In genomic region chr11:74830256-74831161, GRCm38 (mm10) we compare ENCODE assay signal across 8 mouse cellular contexts. TPM values are rescaled to one million over a fixed set of nuclear protein-coding genes. Genes with fewer than 3 reads are reported as not detected.
DNase-seq lines count a peak whose midpoint lies in the region; ATAC-seq and TF ChIP-seq lines count a peak whose summit lies in the region.

Gene Mnt (plus strand): TSS chr11:74830920.

- peak; percentile 87 for ATAC-seq in kidney, embryonic 14.5 days (ENCODE audit: low FRiP score, low TSS enrichment)
- peak; percentile 90 for ATAC-seq in limb, embryonic 15.5 days (ENCODE audit: insufficient number of reproducible peaks, low FRiP score, low TSS enrichment, low read depth)

- H3K36me3 ChIP-seq in kidney, embryonic 14.5 days (ENCODE audit: control insufficient read depth, insufficient read depth, low read length), result no peaks in the 10 kb centered on the region
- H3K36me3 ChIP-seq in limb, embryonic 15.5 days, result no peaks in the 10 kb centered on the region

- H3K4me1 ChIP-seq in bone marrow macrophage, adult 2 months (ENCODE audit: control insufficient read depth, insufficient read depth, low read length), result peaks cover 52% of the 10 kb centered on the region
- H3K4me1 ChIP-seq in embryonic fibroblast, embryonic 13.5 days (ENCODE audit: control insufficient read depth, insufficient read depth, low read length), result peaks cover 10% of the 10 kb centered on the region
- H3K4me1 ChIP-seq in kidney, embryonic 14.5 days (ENCODE audit: control insufficient read depth, insufficient read depth, low read length), result peaks cover 40% of the 10 kb centered on the region
- H3K4me1 ChIP-seq in limb, embryonic 15.5 days, result peaks cover 44% of the 10 kb centered on the region

- WGBS in kidney, embryonic 14.5 days, result under 1% methylated on average over 70 of the region's 70 CpGs
- under 1% methylated on average over 70 of the region's 70 CpGs for WGBS in limb, embryonic 15.5 days

- TF ChIP-seq POLR2A in bone marrow macrophage, adult 2 months (IDR thresholded peaks at IDR 0.05; ENCODE audit: borderline replicate concordance, low read depth, low read length), result no peak
- TF ChIP-seq POLR2A in embryonic fibroblast, embryonic 13.5 days (IDR thresholded peaks at IDR 0.05; ENCODE audit: low read depth, low read length), result peak; percentile 63

- H3K4me2 ChIP-seq in kidney, embryonic 14.5 days (replicated peaks; ENCODE audit: low read depth, low read length), result peak within 1 kb of the TSS; percentile 90
- peak within 1 kb of the TSS; percentile 87 for H3K4me2 ChIP-seq in limb, embryonic 15.5 days

- H3K4me3 ChIP-seq in bone marrow macrophage, adult 2 months (ENCODE audit: insufficient read depth, low read length), result peak within 1 kb of the TSS; percentile 83
- peak within 1 kb of the TSS; percentile 85 for H3K4me3 ChIP-seq in embryonic fibroblast, embryonic 13.5 days (ENCODE audit: insufficient read depth, low read length)
- H3K4me3 ChIP-seq in kidney, embryonic 14.5 days (ENCODE audit: low read length), result peak within 1 kb of the TSS; percentile 92
- H3K4me3 ChIP-seq in limb, embryonic 15.5 days, result peak within 1 kb of the TSS; percentile 96

- no peaks in the 10 kb centered on the region for H3K27me3 ChIP-seq in kidney, embryonic 14.5 days (ENCODE audit: control insufficient read depth, insufficient read depth, low read length)
- H3K27me3 ChIP-seq in limb, embryonic 15.5 days, result no peaks in the 10 kb centered on the region; the same call in 1 of the 2 replicates

- H3K9ac ChIP-seq in kidney, embryonic 14.5 days (ENCODE audit: low read depth, low read length), result peak within 1 kb of the TSS; percentile 80
- peak within 1 kb of the TSS; percentile 84 for H3K9ac ChIP-seq in limb, embryonic 15.5 days

- no peaks in the 10 kb centered on the region for H3K9me3 ChIP-seq in kidney, embryonic 14.5 days (ENCODE audit: control insufficient read depth, low read length)
- no peaks in the 10 kb centered on the region for H3K9me3 ChIP-seq in limb, embryonic 15.5 days

- TF ChIP-seq CTCF in bone marrow macrophage, adult 2 months (IDR thresholded peaks at IDR 0.05; ENCODE audit: low read depth, low read length), result no peak
- TF ChIP-seq CTCF in embryonic fibroblast, embryonic 13.5 days (IDR thresholded peaks at IDR 0.05; ENCODE audit: borderline replicate concordance, insufficient read depth, low read length), result no peak

- DNase-seq in A20 (ENCODE audit: low read depth, low spot score), result peak; percentile 98
- DNase-seq in heart, adult 9 months (ENCODE audit: low spot score in 2 of 2), result peak; percentile 100
- DNase-seq in monocyte, adult 2 months (ENCODE audit: low read depth in 1 of 2, low spot score in 2 of 2), result peak; percentile 99
- DNase-seq in spleen, postnatal 36 days (ENCODE audit: low spot score in 2 of 2), result peak; percentile 95 to 97

- peak within 1 kb of the TSS; percentile 95 for H3K27ac ChIP-seq in bone marrow macrophage, adult 2 months (ENCODE audit: insufficient read depth, low read depth, low read length)
- H3K27ac ChIP-seq in embryonic fibroblast, embryonic 13.5 days (ENCODE audit: insufficient read depth, low read length), result peak within 1 kb of the TSS; percentile 97
- peak within 1 kb of the TSS; percentile 90 for H3K27ac ChIP-seq in kidney, embryonic 14.5 days (ENCODE audit: low read depth, low read length)
- peak within 1 kb of the TSS; percentile 96 for H3K27ac ChIP-seq in limb, embryonic 15.5 days

RNA-seq across cellular contexts. Expression of gene Mnt, which starts in this region (rescaled TPM):
- 26.2 and 29.9 TPM in 2 replicates for polyA plus RNA-seq in bone marrow macrophage, adult 2 months (2012; ENCODE audit: insufficient read depth, insufficient read length, missing spikeins)
- polyA plus RNA-seq in embryonic fibroblast, embryonic 13.5 days (2011; ENCODE audit: insufficient read length, low read depth, missing spikeins), result 10.9 and 14.4 TPM in 2 replicates
- 4.9 and 6.6 TPM in 2 replicates for polyA plus RNA-seq in kidney, embryonic 14.5 days (2014; fragmentation: Nextera tagmentation; extraction: Ambion mirVana)
- polyA plus RNA-seq in limb, embryonic 15.5 days (2015; fragmentation: Nextera tagmentation; extraction: Ambion mirVana), result 5.1 and 5.4 TPM in 2 replicates

Comparison
In these comparisons a context has a peak if more than half of its experiments do, and no peak if none do; other contexts are left out.
1. Peak in every context shown above with its lines: DNase-seq, ATAC-seq, H3K4me3 ChIP-seq and H3K27ac ChIP-seq.